Mouse (Mus musculus) kidney, adult 11 months (tissue): ENCODE measurements at regions not wholly inside any gene's neighbourhood (a gene's known extent, or its start where the extent isn't known, plus 50 kb on each side); places are given as distances from the start of the nearest gene placed in this dataset.
"Not testable (repeated sequence)": the region's sequence is repeated elsewhere in the genome, so short reads cannot be mapped to it uniquely, and the experiment has no call there.

Experiments
- DNase-seq: peaks from one replicate; pipeline ENCODE4 v3.0.0; 2022

DNA sequence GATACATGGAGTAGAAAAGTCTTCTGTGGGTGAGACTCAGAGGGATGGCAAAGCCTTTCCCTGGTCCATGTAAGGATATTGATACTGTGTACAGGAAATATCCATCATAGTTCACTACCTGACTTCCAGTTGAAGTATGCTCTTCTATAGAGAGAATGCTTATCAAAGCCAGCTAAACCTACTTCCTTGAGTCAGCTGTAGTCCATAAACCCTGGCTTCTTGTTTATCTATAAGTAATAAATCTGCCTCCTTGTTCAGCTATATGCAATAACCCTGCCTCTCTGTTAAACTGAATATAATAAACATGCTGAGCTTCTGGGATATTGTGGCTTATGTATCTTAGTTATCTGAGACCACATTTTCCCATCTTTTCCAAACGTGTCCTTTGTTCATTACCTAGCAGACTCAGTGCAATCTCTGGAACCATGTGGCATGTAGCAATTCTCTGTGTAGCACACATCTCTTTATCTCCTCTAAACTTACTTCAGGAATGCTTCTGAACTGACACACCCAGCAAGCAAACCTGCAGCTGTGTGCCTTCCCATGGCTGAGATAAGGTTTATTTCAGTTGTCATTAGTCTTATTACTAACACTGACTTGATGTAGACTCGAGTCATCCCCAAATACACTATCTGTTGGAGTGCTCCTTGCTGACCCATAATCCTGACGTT lies 694.9 kb upstream of the Map3k7 start:
- DNase-seq, result no peak

DNA sequence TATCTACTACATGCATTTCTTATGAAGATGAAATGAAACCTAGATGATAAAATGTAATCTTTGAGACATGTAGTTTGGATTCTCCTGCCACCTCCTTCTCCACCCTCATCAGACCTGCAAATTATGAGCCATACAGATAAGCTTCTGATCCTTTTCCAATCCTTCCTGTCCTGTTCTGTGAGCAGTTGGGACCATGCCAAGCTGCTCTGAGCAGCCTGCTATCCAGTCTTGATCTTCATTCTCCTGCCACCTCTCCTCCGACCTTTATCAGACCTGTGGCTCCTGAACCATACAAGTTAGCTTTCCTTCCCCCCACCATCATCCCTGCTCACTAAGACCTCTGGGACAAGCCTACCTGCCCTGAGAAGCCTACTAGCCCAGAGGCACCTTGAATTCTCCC lies 689.8 kb upstream of the Map3k7 start:
- DNase-seq, result no peak

DNA sequence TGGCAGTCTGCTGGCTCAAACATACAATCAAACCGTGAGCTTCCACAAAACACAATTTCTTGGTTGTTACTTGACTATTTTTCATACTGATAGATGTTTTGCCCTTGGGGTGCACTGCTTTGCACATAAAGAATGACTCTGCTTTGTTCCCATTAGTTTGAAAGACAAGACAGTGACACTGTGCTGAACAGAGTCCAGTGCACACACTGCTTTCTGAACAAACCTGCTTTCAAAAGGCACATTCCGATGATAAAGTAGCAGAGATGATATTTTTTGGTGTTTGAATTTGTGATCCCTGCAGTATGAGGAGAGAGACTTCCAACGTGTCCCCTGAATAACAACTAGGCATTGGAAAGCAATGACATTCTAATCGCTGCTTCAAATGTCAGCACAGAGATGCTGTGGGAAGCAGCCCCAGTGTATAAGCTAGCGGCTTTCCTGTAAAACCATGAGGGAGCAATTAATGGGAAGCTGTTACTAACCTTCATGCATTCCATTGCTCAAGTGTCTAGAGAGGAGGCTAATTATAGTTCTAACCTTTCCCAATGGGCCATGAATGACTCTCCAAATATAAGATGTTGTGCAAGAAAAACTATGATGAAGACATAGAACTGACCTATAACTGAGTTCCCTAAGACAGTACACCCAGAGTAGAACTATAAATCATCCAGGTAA lies 673.5 kb upstream of the Map3k7 start:
- no peak for DNase-seq

DNA sequence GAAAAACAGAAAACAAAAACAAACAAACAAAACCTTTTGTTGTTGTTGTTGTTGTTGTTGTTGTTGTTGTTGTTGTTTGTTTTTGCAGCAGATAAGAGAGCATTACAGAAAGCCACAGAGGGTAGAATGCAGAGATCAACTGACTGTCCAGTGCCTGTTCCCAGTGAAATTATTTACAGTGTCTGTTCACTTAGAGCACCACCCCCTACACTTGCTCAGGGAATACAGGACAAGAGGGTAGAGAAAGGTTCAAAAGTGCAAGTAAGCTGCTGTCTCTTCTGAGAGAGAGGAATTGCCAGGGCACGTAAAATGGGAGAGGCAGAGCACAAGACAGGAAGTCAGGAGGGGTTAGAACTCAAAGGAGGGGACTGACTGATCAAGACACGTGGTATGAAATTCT lies 670.1 kb upstream of the Map3k7 start:
- DNase-seq, result no peak

DNA sequence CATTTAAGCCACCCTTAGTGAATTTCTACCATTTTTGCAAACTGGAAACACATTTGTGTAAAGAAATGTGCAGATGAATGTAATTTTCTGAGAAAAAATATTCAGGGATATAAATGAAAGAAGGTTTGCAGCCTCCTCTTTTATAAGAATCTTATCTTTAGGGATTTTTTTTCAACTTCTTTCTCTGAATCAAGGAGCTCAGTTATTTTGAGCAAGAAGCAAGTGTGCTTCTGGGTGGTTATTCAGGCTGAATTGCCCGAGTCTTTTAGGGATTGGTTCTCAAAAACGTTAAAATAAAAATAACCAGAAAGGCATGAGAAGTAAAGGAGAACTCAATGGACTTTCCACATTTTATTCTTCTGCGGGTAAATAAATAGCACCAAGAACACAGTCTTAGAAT lies 666.0 kb upstream of the Map3k7 start:
- no peak for DNase-seq

DNA sequence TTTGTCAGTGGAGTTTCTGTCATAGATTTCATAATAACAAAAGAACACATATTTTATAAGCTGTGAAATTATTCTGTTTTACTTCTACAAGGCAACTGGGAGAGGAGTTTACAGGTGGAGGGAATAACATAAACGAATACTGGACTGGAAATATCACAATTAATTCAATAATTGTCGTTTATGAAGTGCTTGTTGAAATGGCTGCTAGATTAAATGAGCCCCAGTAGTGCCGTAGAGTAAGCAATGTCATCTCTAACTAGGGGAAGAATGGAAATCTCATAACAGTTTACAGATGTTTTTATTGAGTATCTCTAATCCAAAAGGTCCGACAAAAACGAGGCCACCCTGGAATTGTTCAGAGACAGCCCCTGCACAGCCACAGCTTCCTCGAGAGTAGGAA lies 644.6 kb upstream of the Map3k7 start:
- DNase-seq, result no peak

DNA sequence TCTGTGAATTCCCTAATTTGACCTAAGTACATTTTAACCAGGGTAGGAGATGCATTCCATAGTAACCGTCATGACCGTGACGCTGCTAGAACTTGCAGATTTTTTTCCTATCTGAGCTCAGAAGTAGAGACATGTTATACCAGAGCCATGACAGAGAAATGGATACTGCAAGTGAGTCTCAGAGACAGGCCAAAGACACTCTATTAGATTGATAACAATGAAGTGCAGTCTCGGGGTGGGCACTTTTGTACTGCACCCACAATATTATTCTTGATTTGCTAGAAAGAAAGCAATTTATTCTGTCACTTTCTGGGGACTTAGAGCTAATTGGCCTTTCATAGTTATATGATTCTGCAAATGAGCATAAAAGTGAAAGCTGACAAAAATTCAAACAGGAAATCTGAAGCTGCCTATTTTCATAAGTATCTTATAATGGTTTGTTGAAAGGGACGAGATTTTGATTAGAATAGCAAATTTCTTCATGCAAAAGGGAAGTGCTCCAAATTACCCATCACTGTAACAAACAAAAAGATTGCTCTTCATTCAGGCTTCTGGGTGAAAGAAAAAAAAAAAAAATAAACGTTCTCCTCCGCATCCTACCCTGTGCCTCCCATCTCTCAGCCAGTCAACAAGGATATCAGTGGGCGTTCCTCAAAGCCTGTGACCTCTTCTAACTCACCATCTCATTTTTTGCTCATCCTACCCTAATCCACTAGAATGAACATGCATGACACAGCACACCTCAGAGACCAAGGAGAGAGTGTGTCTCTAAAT lies 643.0 kb upstream of the Map3k7 start:
- DNase-seq, result peak; percentile 2

DNA sequence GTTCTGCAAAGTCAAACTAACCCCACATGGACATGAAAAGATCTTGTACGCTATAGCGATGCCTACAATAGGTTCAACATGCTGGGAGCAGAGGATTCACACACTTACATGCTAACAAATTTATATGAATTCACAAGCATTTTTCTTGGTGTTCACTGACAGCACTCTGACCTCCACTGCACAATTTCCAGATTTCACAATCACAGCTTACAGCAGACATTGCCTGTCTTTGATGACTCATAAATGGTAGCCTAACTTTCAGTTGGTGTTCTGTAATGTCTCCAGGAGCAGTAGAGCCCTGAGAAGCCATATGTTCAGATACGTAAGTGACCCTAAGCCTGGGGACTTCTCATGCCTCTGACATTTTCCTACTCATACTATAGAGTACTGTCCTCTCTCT lies 640.1 kb upstream of the Map3k7 start:
- no peak for DNase-seq

DNA sequence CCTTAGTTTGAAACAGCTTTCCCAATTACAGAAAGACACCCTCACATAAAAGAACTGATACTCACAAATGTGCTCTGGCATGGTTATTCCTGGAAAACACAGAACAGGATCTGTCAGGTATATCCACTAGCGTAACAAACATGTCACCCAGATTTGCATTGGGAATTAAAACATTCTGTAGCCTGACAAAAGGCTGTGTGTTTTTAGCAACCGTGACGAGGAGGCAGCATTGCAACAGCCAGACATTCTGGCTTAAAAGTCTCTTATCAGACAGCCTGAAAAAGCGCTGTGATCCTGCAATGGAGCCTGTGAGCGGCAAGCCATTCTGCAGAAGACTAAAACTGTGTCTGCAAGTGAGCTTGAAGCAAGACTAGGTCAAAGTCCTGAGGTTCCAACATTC lies 635.1 kb upstream of the Map3k7 start:
- no peak for DNase-seq

DNA sequence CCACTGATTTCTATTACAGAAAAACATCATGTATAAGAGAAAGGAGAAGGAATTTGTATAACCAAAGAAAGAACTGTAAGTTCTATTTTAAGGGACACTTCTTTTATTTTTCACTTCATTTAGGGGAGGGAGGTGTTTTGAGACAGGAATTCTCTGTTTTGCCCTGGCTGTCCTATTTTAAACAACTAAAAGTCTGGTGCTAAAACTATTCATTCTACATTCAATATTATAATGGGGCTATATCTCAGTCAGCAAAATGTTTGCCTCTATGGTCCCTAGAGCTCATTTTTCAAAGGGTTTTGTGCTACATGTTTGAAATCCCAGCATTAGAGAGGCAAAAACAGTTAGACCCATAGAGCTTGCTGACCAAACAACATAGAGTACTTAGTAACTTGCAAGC lies 632.8 kb upstream of the Map3k7 start:
- DNase-seq, result no peak

DNA sequence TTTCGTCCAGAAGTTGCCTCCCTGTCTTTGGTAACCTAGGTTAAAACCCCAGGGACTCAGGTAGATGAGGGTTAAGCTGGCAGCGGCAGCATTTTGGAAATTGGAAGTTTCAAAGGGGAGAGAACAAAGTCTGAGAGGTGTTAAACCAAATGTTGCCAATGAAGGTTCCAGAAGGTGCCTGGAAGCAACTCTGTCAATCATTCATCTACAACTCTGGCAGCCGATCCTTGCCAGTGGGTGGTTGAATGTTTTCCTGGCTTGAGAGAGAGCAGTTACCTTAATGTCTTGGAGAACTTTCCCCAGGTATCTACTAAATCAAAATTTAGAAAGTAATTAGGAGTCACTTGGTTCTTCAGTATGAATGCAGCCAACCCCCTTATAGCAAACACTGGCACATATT lies 628.2 kb upstream of the Map3k7 start:
- DNase-seq, result peak; percentile 49

DNA sequence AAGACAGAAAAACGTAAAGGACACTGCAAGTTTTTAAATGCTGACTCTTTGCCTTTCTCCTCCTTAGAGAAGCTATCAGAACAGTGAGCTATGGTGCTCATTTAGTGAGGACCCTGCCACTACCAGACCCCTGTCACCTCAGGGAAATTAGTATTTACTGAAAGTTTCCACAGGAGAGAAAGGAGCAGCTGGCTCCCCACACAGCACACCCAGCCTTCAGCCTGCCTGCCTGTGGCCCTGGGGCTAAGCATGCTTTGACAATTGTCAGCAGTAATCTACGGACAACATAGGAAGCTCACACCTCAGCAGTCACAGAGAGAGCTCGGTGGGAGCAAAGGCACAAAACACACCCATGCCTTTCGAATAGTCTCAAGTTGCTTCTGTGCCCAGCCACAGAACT lies 625.9 kb upstream of the Map3k7 start:
- no peak for DNase-seq

DNA sequence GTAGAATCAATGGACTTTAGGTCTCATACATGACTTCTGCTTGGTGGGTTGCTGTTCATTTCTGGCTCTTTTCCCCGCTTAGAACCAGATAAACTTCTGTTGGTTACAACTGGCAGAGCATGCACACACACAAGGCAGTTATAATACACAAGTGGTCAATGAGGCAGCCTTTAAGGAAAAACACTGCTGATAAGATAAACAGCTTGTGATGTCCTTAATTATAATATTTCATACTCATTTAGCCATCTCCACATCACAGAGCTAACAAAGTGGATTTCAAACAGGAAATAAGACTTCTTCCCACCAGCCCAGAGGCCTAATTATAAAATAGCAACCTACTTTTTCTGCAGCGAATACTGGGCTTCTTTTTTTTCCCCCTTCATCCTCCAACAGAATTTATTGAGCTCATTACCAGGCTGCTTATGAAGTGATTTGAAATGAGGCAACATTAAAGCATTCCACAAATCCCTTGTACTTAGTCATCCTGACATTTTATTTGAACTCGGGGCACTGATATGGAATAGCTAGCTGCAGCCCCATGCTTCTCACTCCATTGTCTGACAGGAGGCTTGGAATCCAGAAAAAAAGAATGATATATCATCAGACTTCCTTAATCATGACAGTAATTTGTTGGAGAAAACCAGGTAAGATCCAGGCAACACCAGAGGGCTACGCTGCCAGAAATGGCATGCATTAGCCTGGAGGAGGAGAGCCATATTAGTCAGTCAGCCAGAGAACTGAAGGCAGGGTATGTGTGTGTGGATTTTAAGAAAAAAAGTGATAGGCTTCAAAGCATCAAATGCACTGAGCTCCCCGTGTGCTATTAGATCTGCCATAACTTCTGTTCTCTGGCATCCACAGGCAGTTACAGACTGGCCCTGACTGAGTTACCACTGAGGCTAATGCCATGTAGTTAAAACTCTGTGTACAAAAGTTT lies 620.3 kb upstream of the Map3k7 start:
- no peak for DNase-seq

DNA sequence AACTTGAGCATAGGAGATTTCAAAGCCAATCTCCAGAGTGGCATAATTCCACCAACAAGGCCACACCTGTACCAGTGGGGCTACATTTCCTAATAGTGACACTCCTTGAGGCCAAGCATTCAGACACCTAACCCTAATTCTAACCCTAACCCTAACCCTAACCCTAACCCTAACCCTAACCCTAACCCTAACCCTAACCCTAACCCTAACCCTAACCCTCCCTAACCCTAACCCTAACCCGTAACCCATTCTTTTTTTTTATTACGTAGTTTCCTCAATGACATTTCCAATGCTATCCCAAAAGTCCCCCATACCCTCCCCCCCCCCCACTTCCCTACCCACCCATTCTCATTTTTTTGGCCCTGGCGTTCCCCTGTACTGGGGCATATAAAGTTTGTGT lies 609.9 kb upstream of the Map3k7 start:
- DNase-seq, result not testable (repeated sequence)

DNA sequence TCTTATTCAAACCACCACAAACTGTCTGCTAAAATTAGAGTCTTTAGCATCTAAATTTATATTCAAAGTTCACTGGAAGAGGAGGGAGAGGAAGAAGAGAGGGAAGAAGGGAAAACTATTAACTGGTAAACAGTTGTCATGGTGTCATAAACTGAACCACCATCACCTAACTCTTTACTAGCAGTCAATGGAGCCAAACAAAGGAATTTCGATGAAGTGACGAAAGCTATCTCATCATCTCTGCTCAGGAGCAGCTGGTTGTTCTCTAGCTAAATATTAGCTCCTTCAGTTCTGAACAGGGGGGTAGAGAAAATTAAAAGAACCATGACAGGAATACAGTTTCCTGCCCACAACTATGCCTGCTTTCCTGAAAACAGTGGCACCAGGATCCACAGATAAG lies 608.9 kb upstream of the Map3k7 start:
- DNase-seq, result no peak

DNA sequence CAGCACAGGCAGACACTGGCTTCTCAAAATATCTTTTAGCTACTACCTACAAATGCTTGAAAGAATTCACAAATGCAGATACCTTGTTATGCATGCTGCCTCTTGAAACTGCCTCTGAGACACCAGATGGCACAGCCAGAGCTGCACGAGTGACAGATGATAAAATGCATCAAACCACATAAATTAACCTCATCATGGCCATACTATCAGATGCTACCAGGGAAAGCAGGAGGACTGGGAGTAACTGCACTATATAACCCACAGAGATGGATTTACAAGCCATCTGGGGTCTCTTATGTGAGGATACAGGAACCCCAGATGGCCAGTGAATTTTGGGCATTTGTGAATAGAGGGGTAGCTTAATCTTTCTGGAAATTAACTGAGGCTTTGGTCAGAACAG lies 597.7 kb upstream of the Map3k7 start:
- DNase-seq, result no peak

DNA sequence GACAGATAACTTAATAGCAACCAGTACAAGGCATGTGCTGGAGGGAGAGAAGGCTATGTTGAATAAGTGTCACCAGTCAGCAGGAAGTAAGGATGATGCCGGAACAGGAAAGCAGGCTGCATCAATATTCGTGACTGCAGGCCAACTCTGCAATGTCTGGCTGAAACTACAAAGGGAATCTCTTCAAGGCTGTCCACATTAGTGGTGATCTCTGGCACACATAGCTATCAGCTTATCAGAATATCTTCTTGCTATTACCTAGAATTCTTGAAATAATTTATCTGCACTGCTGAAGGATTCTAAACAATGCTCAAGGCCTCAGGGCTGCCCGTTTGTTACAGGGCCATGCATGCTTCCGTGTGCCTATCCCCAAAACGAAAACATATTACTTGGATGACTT lies 596.9 kb upstream of the Map3k7 start:
- DNase-seq, result no peak

DNA sequence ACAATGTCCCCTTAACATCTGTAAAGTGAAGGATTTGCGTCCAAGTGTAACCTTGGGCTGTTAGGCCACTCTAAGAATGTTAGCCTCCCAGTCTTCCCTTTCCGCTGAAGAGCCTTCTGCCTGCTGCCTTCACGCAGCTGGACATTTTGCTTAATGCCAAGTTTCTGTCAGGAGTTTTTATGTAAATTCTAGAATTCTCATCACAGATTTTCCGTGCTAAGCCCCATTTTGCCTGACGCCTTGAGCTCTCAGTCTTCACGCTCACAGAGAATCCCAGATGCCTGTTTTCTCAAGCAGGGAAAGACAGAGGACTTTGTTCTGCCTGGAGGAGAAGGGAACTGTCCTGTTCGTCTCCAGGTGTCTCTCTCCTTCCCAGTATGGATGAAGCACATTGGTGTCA lies 593.8 kb upstream of the Map3k7 start:
- no peak for DNase-seq

DNA sequence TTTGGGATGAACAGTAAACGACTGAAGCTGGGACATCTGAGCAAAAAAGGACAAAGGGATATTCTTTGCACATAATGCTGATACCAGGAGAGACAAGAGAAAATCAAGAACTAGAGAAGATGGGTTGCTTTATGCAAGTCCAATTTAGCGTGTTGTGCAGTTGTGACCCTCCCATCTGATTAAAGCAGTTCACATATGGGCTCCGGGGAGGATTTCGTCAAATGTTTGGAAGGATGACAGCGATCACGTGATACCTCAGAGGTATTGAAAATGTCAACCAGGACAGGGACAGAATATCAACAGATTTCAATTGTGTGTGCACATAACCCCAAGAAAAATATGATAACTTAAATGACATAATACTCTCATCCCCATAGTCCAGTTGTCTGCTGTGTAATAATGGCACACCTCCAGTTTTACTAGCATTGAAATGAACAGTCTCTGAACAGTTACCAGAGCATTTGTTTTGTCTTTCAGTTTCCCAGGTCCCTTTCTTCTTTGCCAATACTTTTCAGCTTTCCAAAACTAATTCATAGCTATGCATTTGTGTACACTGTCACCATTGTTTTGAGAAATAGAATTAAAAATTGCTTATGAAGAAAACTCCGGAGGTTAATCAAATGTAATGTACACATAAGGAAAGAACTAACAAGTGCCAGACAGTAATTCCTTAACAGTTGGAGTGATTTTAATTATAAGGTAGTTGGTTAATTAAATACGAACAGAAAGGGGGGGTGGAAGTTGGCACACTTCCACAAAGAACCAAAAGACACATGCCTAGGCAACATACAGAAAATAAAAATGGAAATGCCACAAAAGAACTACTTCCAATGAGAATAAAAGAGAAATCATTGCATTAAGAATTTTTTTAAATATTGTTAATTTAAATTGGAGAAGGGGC lies 582.6 kb upstream of the Map3k7 start:
- DNase-seq, result no peak

DNA sequence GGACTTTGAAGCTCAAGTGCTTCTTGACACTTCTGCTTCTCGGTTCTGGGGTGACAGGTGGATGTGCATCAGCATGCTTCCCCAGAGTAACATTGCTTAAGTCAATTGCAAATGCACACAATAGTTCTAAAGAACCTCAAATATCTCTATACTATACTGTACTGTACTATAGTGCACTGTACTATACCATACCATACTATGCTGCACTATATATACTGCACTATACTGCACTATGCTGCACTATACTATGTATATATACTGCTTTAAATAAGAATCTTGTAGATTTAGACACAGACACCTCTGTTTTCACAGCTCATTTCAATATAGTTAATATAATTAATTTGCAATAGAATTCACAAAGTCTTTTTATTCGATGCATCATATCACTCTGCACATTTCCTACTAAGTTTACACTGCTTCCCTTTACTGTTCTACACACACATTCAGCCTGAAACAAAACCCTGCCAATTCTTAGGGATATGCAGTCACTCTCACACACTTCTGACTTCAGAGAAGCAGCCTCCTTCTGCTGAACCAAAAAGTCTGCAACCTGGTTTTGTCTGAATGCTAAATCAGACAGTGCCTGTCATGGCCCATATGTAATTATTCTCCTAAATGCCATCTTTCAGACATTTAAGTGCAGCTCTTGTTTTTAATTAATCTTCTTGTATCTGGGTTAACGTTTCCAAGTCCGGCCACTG lies 570.8 kb upstream of the Map3k7 start:
- no peak for DNase-seq

DNA sequence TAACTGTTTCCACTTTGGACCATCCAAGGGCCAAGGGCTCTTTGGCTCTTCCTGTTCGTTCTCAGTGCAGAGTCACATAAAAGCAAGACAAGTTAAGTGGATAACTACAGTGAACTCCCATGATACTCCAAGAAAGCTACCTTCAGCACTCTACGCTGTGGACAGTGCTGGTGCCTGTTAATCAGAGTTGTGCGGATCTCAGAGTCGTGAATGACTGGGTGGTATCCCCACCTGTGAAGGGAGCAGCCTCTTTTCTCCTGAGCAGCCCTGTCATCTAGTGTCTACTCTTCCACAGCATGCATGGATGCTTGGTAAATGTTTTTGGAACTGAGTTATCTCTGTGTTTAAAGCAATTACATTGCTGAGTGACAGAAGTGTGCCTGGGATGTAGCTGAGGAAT lies 568.4 kb upstream of the Map3k7 start:
- no peak for DNase-seq
